Mouse (Mus musculus) spleen, adult 2 months (tissue): ENCODE measurements around the gene Espn.

Experiments
- CTCF ChIP-seq: fragments of 200-500 bp; IDR thresholded peaks from 2 replicates; pipeline ENCODE4 v1.5.1; 2011; ENCODE audit warnings: mild to moderate bottlenecking, inconsistent platforms; ENCODE audit not compliant: insufficient read depth, insufficient read length, insufficient replicate concordance; ENCODE audit errors: extremely low read depth
- POLR2A ChIP-seq: fragments of 200-500 bp; IDR thresholded peaks from 2 replicates; pipeline ENCODE4 v1.6.1; 2011; ENCODE audit warnings: low read depth, low read length, inconsistent platforms

DNA sequence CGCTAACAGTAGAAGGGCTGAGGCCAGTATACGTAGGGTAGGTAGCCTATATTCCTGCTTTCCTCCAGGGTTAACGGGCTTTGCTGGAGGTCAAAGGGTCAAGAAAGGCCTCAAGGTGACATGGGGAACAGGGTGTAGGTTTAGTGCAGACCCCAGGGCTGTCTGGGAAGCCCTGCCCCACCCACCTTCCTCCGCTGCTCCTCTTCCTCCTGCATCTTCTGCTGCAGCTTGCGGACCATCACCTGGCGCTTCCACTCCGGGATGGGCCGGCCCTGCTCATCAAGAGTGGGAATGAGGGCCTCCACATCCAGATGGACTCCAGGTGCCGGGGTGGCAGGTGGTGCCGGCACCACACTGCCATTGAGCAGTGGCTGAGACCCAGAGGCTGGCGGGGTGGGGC is 24.3 kb downstream of the Espn start:
- TF ChIP-seq POLR2A = no peak
- no peak for TF ChIP-seq CTCF
